Mouse (Mus musculus) spleen, adult 2 months (tissue): ENCODE data around the gene Rundc3b.

ENCODE experiments used
- CTCF ChIP-seq: fragments of 200-500 bp; IDR thresholded peaks from 2 replicates; pipeline ENCODE4 v1.5.1; 2011; ENCODE audit warnings: mild to moderate bottlenecking, inconsistent platforms; ENCODE audit not compliant: insufficient read depth, insufficient read length, insufficient replicate concordance; ENCODE audit errors: extremely low read depth
- POLR2A ChIP-seq: fragments of 200-500 bp; IDR thresholded peaks from 2 replicates; pipeline ENCODE4 v1.6.1; 2011; ENCODE audit warnings: low read depth, low read length, inconsistent platforms

GRCm38 (mm10) chr5:8455565-8455964 lies 167.2 kb downstream of the Rundc3b start:
- TF ChIP-seq CTCF (no peak), POLR2A (no peak)
